Mouse (Mus musculus) embryonic facial prominence, embryonic 11.5 days (tissue): ENCODE measurements around the gene Taar7d. TPM values are rescaled to one million over a fixed set of nuclear protein-coding genes. Genes with fewer than 3 reads are reported as not detected.
A peak's percentile ranks its signal among the peaks of the same experiment; 100 is the strongest.

Experiments
- ATAC-seq: fragments of 200-750 bp; cut with Nextera tagmentation; replicated peaks from 2 replicates; pipeline ENCODE4 v1.8.0; 2017; ENCODE audit warnings: low read depth; ENCODE audit not compliant: insufficient number of reproducible peaks, low FRiP score, low TSS enrichment
- DNase-seq: peaks from one replicate; pipeline ENCODE4 v3.0.0-alpha.2; 2015; ENCODE audit warnings: low spot score
- H3K27ac ChIP-seq: fragments of 300-500 bp; sonication (generic); replicated peaks from 2 replicates; pipeline ENCODE4 v1.5.1; 2014; ENCODE audit warnings: mild to moderate bottlenecking, low read depth, low read length, control low read depth
- H3K27me3 ChIP-seq: fragments of 300-500 bp; sonication (generic); 2 replicates; pipeline ENCODE4 v1.6.1; 2014; ENCODE audit warnings: mild to moderate bottlenecking, low read length, moderate library complexity, mixed read lengths; ENCODE audit not compliant: control insufficient read depth, insufficient read depth
- H3K36me3 ChIP-seq: fragments of 300-500 bp; sonication (generic); replicated peaks from 2 replicates; pipeline ENCODE4 v1.6.1; 2014; ENCODE audit warnings: low read depth, mild to moderate bottlenecking, low read length, moderate library complexity, mixed read lengths; ENCODE audit not compliant: control insufficient read depth, insufficient read depth
- H3K4me1 ChIP-seq: fragments of 300-500 bp; sonication (generic); 2 replicates; pipeline ENCODE4 v1.6.1; 2014; ENCODE audit warnings: low read length, mixed read lengths; ENCODE audit not compliant: control insufficient read depth, insufficient read depth
- H3K4me2 ChIP-seq: fragments of 300-500 bp; sonication (generic); 2 replicates; pipeline ENCODE4 v1.6.1; 2014; ENCODE audit warnings: low read depth, mild to moderate bottlenecking, control low read depth, low read length, moderate library complexity
- H3K4me3 ChIP-seq: fragments of 300-500 bp; sonication (generic); 2 replicates; pipeline ENCODE4 v1.5.1; 2014; ENCODE audit warnings: low read depth, low read length, control low read depth
- H3K9ac ChIP-seq: fragments of 300-500 bp; sonication (generic); replicated peaks from 2 replicates; pipeline ENCODE4 v1.6.1; 2014; ENCODE audit warnings: mild to moderate bottlenecking, control low read depth, low read length
- H3K9me3 ChIP-seq: fragments of 300-500 bp; sonication (generic); replicated peaks from 2 replicates; pipeline ENCODE4 v1.6.1; 2016; ENCODE audit warnings: mild to moderate bottlenecking, low read length, inconsistent platforms, mixed read lengths; ENCODE audit not compliant: control insufficient read depth
- WGBS: fragments of 180-500 bp; shearing (Covaris S2); extraction: QIAGEN DNeasy Blood & Tissue Kit; methylation state at CpG from one replicate; pipeline ENCODE4 v1.1.7; 2014; 5-methylcytosine and 5-hydroxymethylcytosine counted together
- polyA plus RNA-seq: library from polyadenylated mRNA; unstranded; fragments of >200 nt; fragmentation: Nextera tagmentation; extraction: Ambion mirVana; gene quantifications from 2 replicates; pipeline ENCODE4 v1.2.1, GENCODE M21; 2014

Gene Taar7d
- polyA plus RNA-seq: 0.20 TPM in 1 of 2 replicates, not detected in the other

DNA sequence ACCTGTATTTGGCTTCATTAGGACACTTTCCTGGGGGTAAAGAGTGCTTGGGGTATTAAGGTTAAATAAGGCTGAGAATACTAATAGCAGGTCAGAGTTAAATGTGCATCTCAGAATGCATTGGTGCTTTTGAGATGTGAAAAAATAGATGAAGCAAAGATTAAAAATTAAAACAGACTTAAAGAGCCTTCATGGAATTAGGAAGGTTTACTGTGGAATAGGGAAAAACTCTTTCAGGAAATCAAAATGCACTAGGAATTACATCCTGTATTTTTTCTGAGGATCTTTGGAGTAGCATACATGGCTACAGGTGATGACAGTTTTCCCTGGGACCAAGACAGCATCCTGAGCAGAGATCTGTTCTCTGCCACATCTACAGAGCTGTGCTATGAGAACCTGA, at the start of gene Taar7d:
Gene Taar7d, plus strand, starts transcription at position 301 of the 400 bp plus-strand sequence.
- Histone ChIP-seq H3K4me1 (no peaks in the 10 kb centered on the region), H3K27me3 (no peaks in the 10 kb centered on the region), H3K9ac (no peak within 1 kb of the TSS), H3K9me3 (no peaks in the 10 kb centered on the region), H3K4me3 (no peak within 1 kb of the TSS), H3K27ac (no peak within 1 kb of the TSS), H3K4me2 (no peak within 1 kb of the TSS), H3K36me3 (no peaks in the 10 kb centered on the region)
- DNase-seq (no peak), ATAC-seq (no peak)

DNA sequence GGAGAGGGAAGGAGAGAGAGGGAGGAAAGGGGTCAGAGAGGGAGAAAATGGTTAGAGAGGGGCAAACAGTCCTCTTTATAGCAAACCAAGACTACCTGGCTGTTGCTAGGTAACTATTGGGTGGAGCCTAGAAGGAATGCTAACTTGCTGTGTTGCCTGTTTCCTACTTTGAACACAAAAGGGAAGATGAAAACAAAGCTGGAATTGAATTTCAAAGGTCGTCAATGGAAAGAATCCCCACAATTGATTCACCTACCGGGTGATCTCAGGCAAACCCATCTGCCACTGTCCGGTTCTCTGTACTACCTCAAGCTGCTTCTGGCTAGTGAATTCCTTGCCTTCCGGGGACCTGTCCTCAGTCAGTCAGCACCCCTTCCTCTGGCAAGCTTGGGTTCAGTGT, 49.1 kb upstream of the Taar7d start:
- Histone ChIP-seq H3K4me1 (no peaks in the 10 kb centered on the region), H3K9ac (no peak overlapping the region), H3K4me2 (no peak overlapping the region), H3K4me3 (no peak overlapping the region), H3K27me3 (no peaks in the 10 kb centered on the region), H3K27ac (no peak overlapping the region), H3K36me3 (no peaks in the 10 kb centered on the region), H3K9me3 (no peaks in the 10 kb centered on the region)
- WGBS: 48% methylated on average over 4 of the region's 4 CpGs
- ATAC-seq (no peak), DNase-seq (no peak)

GRCm38 (mm10) chr10:23978901-23979705, 47.9 kb upstream of the Taar7d start:
- Histone ChIP-seq H3K9me3 (no peaks in the 10 kb centered on the region), H3K27ac (no peak overlapping the region), H3K4me2 (no peak overlapping the region), H3K4me1 (no peaks in the 10 kb centered on the region), H3K4me3 (no peak overlapping the region), H3K9ac (no peak overlapping the region), H3K36me3 (no peaks in the 10 kb centered on the region), H3K27me3 (no peaks in the 10 kb centered on the region)
- DNase-seq: peak; percentile 85
- 39% methylated on average over 16 of the region's 16 CpGs for WGBS
- no peak for ATAC-seq

DNA sequence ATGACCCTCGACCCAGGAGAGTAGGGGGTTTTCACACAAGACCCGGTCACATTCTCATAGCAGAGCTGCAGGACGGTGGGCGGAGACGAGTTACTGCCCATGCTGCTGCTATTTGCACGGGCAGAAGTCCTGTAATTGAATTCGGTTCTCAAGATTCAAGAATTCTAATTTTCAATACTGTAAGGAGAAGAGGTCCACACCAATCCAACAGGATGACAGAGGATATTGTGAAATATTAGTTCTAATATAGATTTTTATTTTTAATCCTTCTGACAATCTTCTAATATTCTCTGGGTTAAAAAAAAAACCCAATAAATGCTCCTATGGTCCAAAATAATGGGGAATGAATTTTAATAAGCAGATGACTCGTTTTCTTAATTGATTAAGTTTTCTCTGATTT, 41.5 kb upstream of the Taar7d start, which contains the start of gene Taar6:
Gene Taar6, minus strand, starts transcription at position 101 of the 400 bp plus-strand sequence.
- Histone ChIP-seq H3K9ac (no peak within 1 kb of the TSS), H3K27me3 (no peaks in the 10 kb centered on the region), H3K27ac (no peak within 1 kb of the TSS), H3K4me1 (no peaks in the 10 kb centered on the region), H3K36me3 (no peaks in the 10 kb centered on the region), H3K9me3 (no peaks in the 10 kb centered on the region), H3K4me2 (no peak within 1 kb of the TSS), H3K4me3 (no peak within 1 kb of the TSS)
- ATAC-seq (no peak), DNase-seq (no peak)
- 76% methylated on average over 8 of the region's 8 CpGs for WGBS

- ATAC-seq (no peak), DNase-seq (no peak)
- 84% methylated on average over 5 of the region's 5 CpGs for WGBS
- H3K36me3 ChIP-seq: no peaks in the 10 kb centered on the region
- H3K9ac ChIP-seq: no peak overlapping the region
- H3K27me3 ChIP-seq: no peaks in the 10 kb centered on the region
- H3K4me3 ChIP-seq: no peak overlapping the region
- H3K9me3 ChIP-seq: no peaks in the 10 kb centered on the region
- H3K4me1 ChIP-seq: no peaks in the 10 kb centered on the region
- H3K4me2 ChIP-seq: no peak overlapping the region
- H3K27ac ChIP-seq: no peak overlapping the region
These were observed 40.6 kb upstream of the Taar7d start for GRCm38 (mm10) chr10:23986419-23986818.

DNA sequence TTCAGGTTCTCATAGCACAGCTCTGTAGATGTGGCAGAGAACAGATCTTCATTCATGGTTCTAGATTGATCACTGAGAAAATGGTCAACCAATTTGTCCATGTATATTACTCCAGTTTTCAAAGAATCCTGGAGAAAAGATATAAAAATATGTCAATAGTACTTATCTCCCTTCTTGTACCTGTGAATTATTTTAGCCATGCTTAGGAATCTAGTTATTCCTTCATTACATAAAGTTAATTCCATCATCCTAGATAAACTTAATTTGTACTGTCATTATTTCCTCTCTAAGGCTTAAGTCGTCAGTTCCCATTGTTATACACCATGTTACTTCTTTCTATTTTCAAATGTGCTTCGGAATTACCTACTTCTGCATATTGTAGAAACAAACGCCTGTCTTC, 33.6 kb upstream of the Taar7d start, which contains the start of gene Taar7a:
Gene Taar7a, minus strand, starts transcription at position 101 of the 400 bp plus-strand sequence.
- Histone ChIP-seq H3K4me2 (no peak within 1 kb of the TSS), H3K4me3 (no peak within 1 kb of the TSS), H3K27ac (no peak within 1 kb of the TSS), H3K9ac (no peak within 1 kb of the TSS), H3K27me3 (no peaks in the 10 kb centered on the region), H3K36me3 (no peaks in the 10 kb centered on the region), H3K9me3 (no peaks in the 10 kb centered on the region), H3K4me1 (no peaks in the 10 kb centered on the region)
- ATAC-seq: no peak
- DNase-seq: no peak
- 91% methylated on average over 3 of the region's 3 CpGs for WGBS

GRCm38 (mm10) chr10:23999639-24000038, 27.4 kb upstream of the Taar7d start, which contains the start of gene Taar7b:
Taar7b (plus strand) TSS chr10:23999939.
- Histone ChIP-seq H3K4me1 (no peaks in the 10 kb centered on the region), H3K4me2 (no peak within 1 kb of the TSS), H3K9me3 (no peaks in the 10 kb centered on the region), H3K27ac (no peak within 1 kb of the TSS), H3K9ac (no peak within 1 kb of the TSS), H3K4me3 (no peak within 1 kb of the TSS), H3K27me3 (no peaks in the 10 kb centered on the region), H3K36me3 (no peaks in the 10 kb centered on the region)
- ATAC-seq: no peak
- 74% methylated on average over 1 of the region's 1 CpGs for WGBS
- DNase-seq: no peak

- 88% methylated on average over 1 of the region's 1 CpGs for WGBS
- no peaks in the 10 kb centered on the region for H3K36me3 ChIP-seq
- no peak overlapping the region for H3K9ac ChIP-seq
- H3K27ac ChIP-seq: no peak overlapping the region
- no peaks in the 10 kb centered on the region for H3K27me3 ChIP-seq
- DNase-seq: no peak
- H3K4me2 ChIP-seq: no peak overlapping the region
- no peaks in the 10 kb centered on the region for H3K9me3 ChIP-seq
- no peak overlapping the region for H3K4me3 ChIP-seq
- no peaks in the 10 kb centered on the region for H3K4me1 ChIP-seq
- ATAC-seq: no peak
These were observed 20.6 kb upstream of the Taar7d start for GRCm38 (mm10) chr10:24006442-24006841.
